Mouse (Mus musculus) hindbrain, embryonic 16.5 days (tissue): ENCODE data around the gene Prdm12. TPM values are rescaled to one million over a fixed set of nuclear protein-coding genes. Genes with fewer than 3 reads are reported as not detected.
"Not testable (repeated sequence)": the region's sequence is repeated elsewhere in the genome, so short reads cannot be mapped to it uniquely, and the experiment has no call there.

Experiments used
- ATAC-seq: fragments of 200-750 bp; cut with Nextera tagmentation; 2 replicates; pipeline ENCODE4 v1.8.0; 2017; ENCODE audit warnings: moderate TSS enrichment, moderate library complexity
- H3K27ac ChIP-seq: fragments of 300-500 bp; sonication (generic); 2 replicates; pipeline ENCODE4 v1.5.1; 2014; ENCODE audit warnings: low read depth, mild to moderate bottlenecking, control low read depth, low read length, moderate library complexity
- H3K27me3 ChIP-seq: fragments of 300-500 bp; sonication (generic); replicated peaks from 2 replicates; pipeline ENCODE4 v1.6.1; 2014; ENCODE audit warnings: low read length; ENCODE audit not compliant: control insufficient read depth, insufficient read depth
- H3K36me3 ChIP-seq: fragments of 300-500 bp; sonication (generic); 2 replicates; pipeline ENCODE4 v1.6.1; 2014; ENCODE audit warnings: mild to moderate bottlenecking, low read length, moderate library complexity, mixed read lengths; ENCODE audit not compliant: control insufficient read depth, insufficient read depth
- H3K4me1 ChIP-seq: fragments of 300-500 bp; sonication (generic); 2 replicates; pipeline ENCODE4 v1.6.1; 2014; ENCODE audit warnings: low read depth, low read length; ENCODE audit not compliant: control insufficient read depth, insufficient read depth
- H3K4me2 ChIP-seq: fragments of 300-500 bp; sonication (generic); 2 replicates; pipeline ENCODE4 v1.6.1; 2014; ENCODE audit warnings: mild to moderate bottlenecking, low read length, control low read depth, moderate library complexity
- H3K4me3 ChIP-seq: fragments of 300-500 bp; sonication (generic); 2 replicates; pipeline ENCODE4 v1.5.1; 2014; ENCODE audit warnings: mild to moderate bottlenecking, low read length, control low read depth, moderate library complexity
- H3K9ac ChIP-seq: fragments of 300-500 bp; sonication (generic); 2 replicates; pipeline ENCODE4 v1.6.1; 2014; ENCODE audit warnings: low read depth, mild to moderate bottlenecking, control low read depth, low read length, moderate library complexity
- H3K9me3 ChIP-seq: fragments of 300-500 bp; sonication (generic); 2 replicates; pipeline ENCODE4 v1.6.1; 2014; ENCODE audit warnings: mild to moderate bottlenecking, low read length, moderate library complexity; ENCODE audit not compliant: control insufficient read depth
- WGBS: fragments of 180-500 bp; shearing (Covaris S2); extraction: QIAGEN DNeasy Blood & Tissue Kit; methylation state at CpG from one replicate; pipeline ENCODE4 v1.1.7; 2014; 5-methylcytosine and 5-hydroxymethylcytosine counted together
- polyA plus RNA-seq: library from polyadenylated mRNA; unstranded; fragments of >200 nt; fragmentation: Nextera tagmentation; extraction: Ambion mirVana; gene quantifications from 2 replicates; pipeline ENCODE4 v1.2.1, GENCODE M21; 2015

The Prdm12 gene
- polyA plus RNA-seq, 1 experiment from 2014 or later: 0.20 TPM

DNA sequence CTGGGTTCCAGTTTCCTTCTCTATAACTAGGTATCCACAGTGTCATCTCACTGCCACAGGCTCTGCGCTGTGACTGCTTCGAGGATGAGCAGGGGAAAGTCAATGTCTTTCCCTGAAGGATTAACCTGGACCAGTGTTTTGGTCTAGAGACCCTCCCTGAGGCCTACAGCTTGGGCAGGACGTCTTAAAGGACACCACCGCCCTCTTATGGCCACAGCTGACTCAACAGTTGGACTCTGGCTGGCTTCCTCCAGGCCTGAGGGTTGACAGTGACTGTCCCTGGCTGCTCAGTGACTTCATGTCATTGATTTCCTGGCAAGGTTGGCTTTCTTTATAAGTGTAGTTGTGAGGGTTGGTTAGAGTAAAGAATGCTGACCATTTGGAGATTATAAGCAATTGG is 27.5 kb downstream of the Prdm12 start:
- 21% methylated on average over 4 of the region's 4 CpGs for WGBS
- peaks cover 18% of the 10 kb centered on the region for H3K27me3 ChIP-seq

DNA sequence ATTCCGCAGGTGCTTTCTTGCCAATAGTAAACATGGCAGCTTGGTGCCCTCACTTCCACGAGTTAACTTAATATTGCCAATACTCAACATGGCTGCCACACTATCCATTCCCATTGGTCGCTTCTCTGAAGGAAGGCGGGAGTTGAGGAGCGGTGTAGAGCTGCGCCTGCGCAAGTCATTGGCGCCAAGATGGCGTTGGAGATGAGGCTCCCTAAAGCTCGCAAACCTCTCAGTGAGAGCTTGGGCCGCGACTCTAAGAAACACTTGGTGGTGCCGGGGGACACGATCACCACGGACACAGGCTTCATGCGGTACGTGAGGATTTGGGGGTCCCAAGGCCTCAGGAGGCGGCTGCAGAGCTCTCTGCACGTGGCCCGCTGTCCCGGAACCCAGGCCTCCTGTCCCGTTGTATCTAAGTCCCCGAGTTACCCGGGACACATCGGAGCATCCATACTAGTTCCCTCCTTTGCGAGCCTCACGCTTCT is 30.8 kb downstream of the Prdm12 start, which contains the start of gene Exosc2:
Gene Exosc2, plus strand, starts transcription at position 165 of the 485 bp plus-strand sequence.
- Histone ChIP-seq H3K36me3 (peaks cover 17% of the 10 kb centered on the region), H3K4me3 (peak within 1 kb of the TSS; percentile 84), H3K4me2 (peak within 1 kb of the TSS; percentile 90), H3K27ac (peak within 1 kb of the TSS; percentile 48), H3K4me1 (peaks cover 11% of the 10 kb centered on the region), H3K27me3 (peaks cover 4% of the 10 kb centered on the region), H3K9me3 (no peaks in the 10 kb centered on the region), H3K9ac (peak within 1 kb of the TSS; percentile 86)
- ATAC-seq: peak; percentile 97
- WGBS: 1% methylated on average over 27 of the region's 27 CpGs

More for the DNA sequence above, 27.5 kb downstream of the Prdm12 start:
- Histone ChIP-seq H3K9ac (no peak overlapping the region), H3K27ac (no peak overlapping the region), H3K36me3 (no peaks in the 10 kb centered on the region), H3K4me2 (no peak overlapping the region), H3K9me3 (no peaks in the 10 kb centered on the region), H3K4me3 (no peak overlapping the region), H3K4me1 (peaks cover 11% of the 10 kb centered on the region)
- no peak for ATAC-seq

DNA sequence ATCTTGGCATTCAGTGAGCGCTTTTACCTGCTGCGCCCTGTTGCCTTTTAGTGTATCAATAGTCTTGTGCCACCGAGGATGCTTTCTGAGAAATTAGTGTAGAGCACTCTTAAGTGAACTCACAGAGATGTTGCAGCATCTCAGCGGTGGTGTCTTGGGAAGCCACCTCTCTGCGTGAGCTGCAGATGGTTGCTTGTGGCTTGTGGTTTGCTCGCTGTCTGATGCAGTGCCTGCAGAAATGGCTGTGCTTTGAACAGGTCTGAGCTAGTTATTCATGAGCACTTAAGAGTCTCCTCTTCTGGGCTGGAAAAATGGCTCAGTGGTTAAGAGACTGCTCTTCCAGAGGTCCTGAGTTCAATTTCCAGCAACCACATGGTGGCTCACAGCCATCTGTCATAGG is 38.8 kb downstream of the Prdm12 start:
- peaks cover 47% of the 10 kb centered on the region for H3K36me3 ChIP-seq
- ATAC-seq: no peak
- no peaks in the 10 kb centered on the region for H3K9me3 ChIP-seq
- no peak overlapping the region for H3K4me3 ChIP-seq
- WGBS: 97% methylated on average over 6 of the region's 6 CpGs
- H3K27ac ChIP-seq: no peak overlapping the region
- no peaks in the 10 kb centered on the region for H3K27me3 ChIP-seq
- no peaks in the 10 kb centered on the region for H3K4me1 ChIP-seq
- H3K4me2 ChIP-seq: no peak overlapping the region
- no peak overlapping the region for H3K9ac ChIP-seq

DNA sequence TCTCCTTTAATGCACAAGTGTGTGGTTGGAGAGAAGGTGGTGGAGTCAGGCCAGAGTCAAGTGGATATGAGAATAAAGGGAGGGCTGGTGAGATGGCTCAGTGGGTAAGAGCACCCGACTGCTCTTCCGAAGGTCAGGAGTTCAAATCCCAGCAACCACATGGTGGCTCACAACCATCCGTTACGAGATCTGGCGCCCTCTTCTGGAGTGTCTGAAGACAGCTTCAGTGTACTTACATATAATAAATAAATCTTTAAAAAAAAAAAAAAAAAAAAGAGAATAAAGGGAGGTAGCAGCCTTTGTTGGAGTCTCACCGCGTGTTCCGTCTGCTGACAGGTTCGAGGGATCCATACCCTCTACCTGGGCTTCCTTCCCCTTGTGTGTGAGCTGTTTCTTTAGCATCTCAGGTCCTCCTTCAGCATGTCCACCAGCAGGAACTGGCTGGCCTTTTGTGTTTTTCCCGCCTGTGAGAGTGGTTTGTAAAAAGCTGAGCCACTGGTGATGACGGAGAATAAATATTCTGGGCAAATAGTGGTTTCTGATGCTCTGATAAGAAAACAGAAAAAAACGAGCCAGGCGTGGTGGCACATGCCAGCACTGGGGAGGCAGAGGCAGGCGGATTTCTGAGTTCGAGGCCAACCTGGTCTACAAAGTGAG is 41.3 kb downstream of the Prdm12 start:
- not testable (repeated sequence) for H3K27ac ChIP-seq, H3K9me3 ChIP-seq, ATAC-seq, H3K4me1 ChIP-seq, H3K4me3 ChIP-seq, H3K9ac ChIP-seq, H3K27me3 ChIP-seq, H3K4me2 ChIP-seq
- 86% methylated on average over 15 of the region's 15 CpGs for WGBS
- peaks cover 25% of the 10 kb centered on the region for H3K36me3 ChIP-seq

DNA sequence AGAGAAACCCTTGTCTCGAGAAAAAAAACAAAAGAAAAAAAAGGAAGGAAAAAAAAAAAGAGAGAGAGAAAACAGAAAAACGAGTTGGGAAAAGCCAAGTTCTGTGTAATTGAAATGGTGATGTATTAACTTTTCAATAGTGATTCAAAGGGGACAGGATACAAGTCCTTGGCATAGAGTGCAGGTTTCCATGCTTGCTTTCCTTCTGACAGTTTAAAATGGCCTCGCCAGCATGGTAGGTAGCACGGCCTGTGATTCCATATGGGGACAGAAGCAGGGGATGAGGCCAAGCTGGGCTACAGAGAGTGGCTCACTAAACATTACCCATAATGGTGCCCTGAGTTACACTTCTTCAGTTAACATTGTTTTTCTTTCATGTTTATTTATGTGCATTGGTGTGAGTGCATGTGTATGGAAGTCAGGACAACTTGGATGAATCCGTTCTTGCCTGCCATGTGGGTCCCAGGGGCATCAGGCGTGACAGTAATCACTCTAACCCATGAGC is 41.9 kb downstream of the Prdm12 start:
- no peaks in the 10 kb centered on the region for H3K9me3 ChIP-seq
- H3K4me3 ChIP-seq: no peak overlapping the region
- H3K4me2 ChIP-seq: no peak overlapping the region
- no peak overlapping the region for H3K27ac ChIP-seq
- WGBS: 81% methylated on average over 6 of the region's 6 CpGs
- no peak for ATAC-seq
- no peaks in the 10 kb centered on the region for H3K4me1 ChIP-seq
- no peak overlapping the region for H3K9ac ChIP-seq
- H3K27me3 ChIP-seq: no peaks in the 10 kb centered on the region
- peaks cover 22% of the 10 kb centered on the region for H3K36me3 ChIP-seq

DNA sequence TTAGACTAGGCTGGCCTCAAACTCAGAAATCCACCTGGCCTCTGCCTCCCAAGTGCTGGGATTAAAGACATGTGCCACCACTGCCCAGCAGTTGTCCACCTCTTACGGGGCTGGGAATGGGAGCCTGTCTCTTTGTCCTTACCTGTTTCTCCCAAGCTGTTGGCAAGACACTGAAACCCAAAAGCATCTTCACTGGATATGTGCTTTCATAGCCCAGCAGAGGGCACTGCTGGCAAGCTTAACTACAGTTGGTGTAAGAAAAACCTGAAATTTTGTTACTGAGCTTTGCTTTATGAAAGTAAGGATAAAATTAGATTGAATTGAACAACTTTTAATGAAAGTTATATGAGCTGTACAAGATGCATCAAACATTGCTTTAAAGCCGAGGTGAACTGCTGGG is 43.8 kb downstream of the Prdm12 start:
- H3K9ac ChIP-seq: no peak overlapping the region

DNA sequence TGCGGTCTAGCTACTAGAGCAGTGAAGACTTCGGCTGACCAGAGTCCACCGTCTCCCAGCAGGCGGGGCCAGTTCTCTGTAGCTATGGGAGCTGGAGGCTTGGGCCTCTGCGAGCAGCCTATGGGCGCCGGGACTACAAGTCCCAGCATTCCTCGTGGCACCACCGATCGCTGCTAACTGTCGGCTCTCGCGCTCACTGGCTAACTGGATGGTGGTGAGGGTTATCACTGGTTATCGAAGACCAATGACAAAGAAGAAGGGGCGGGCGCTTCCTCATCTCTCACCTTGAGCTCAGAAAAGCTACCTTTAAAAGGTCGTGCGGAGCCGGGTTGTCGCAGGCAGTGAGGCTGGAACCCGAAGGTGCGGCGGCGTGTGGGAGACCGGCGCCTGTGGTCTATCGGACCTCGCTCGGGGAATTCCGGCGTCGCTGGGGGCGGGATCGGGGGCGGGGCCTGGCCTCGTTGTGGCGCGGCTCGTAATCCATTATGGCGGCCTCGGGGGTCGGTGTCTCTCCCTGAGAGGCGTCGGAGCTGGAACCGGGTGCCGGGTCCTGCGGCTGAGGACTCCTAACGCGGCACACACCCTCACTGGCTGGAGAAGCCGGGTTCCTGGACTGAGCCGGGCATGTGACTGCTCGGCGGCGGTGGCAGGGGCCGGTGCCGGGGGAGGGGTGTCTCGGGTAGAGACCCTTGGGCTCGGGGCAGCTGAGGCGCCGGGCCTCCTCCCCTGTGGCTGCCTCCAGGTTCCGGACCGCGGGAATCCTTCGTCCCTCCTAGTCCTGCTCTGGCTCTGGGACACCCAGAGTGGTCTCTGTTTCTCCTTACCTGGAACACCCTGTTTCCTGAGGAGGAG is 48.5 kb downstream of the Prdm12 start, which contains the start of gene Abl1:
Gene Abl1, plus strand, starts transcription at position 303 of the 852 bp plus-strand sequence.
- ATAC-seq: peak; percentile 100
- peaks cover 25% of the 10 kb centered on the region for H3K4me1 ChIP-seq
- H3K9me3 ChIP-seq: no peaks in the 10 kb centered on the region
- peak within 1 kb of the TSS; percentile 98 for H3K27ac ChIP-seq
- H3K36me3 ChIP-seq: no peaks in the 10 kb centered on the region
- H3K9ac ChIP-seq: peak within 1 kb of the TSS; percentile 98
- H3K27me3 ChIP-seq: no peaks in the 10 kb centered on the region
- H3K4me3 ChIP-seq: peak within 1 kb of the TSS; percentile 96
- peak within 1 kb of the TSS; percentile 75 for H3K4me2 ChIP-seq
- WGBS: under 1% methylated on average over 55 of the region's 64 CpGs

More for the DNA sequence above, 43.8 kb downstream of the Prdm12 start:
- Histone ChIP-seq H3K4me1 (peaks cover 4% of the 10 kb centered on the region), H3K9me3 (no peaks in the 10 kb centered on the region), H3K36me3 (peaks cover 15% of the 10 kb centered on the region), H3K4me3 (no peak overlapping the region), H3K27ac (no peak overlapping the region), H3K27me3 (no peaks in the 10 kb centered on the region), H3K4me2 (no peak overlapping the region)
- ATAC-seq: no peak
- 35% methylated on average over 2 of the region's 2 CpGs for WGBS

DNA sequence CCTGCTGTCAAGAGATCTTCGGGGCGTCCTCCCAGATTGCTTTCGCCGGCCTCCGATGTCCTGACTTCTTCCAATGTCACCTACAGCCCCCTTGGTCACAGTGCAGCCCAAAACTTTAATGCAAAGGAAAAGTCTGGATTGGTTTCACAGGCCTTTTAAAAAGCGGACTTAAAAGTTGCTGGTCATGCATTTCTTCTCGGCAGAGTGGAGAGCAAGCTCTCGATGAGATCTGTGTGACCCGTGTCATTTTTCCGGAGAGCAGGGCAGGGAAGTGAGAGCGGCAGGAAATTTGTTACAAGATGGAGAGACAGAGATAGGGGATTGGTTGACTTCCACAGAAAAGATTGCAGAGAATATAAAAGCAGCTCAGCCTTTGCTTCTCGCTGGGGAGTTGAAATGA is 49.2 kb downstream of the Prdm12 start:
- Histone ChIP-seq H3K4me1 (peaks cover 25% of the 10 kb centered on the region), H3K9me3 (no peaks in the 10 kb centered on the region), H3K36me3 (no peaks in the 10 kb centered on the region), H3K4me3 (peak overlapping the region; percentile 96), H3K4me2 (peak overlapping the region; percentile 75), H3K27me3 (no peaks in the 10 kb centered on the region), H3K9ac (peak overlapping the region; percentile 98), H3K27ac (peak overlapping the region; percentile 98)
- no peak for ATAC-seq
- under 1% methylated on average over 12 of the region's 12 CpGs for WGBS

DNA sequence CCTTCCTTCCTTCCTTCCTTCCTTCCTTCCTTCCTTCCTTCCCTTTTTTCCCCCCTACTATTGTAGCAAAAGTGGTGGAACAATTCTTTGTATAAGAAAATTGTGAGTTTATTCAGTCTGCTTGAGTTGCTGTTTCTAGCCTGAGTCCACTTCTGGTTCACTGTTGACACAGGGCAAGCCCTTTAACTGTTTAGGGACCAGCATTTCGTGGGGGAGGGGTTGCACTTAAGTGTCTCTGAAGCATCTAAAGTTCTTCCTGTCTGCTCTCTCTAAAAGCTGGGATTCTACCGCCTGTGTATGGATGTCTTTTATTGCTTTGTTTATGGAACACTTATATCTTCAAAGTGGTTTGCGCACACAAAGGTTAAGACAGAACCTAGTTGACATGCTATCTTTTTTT is 50.2 kb downstream of the Prdm12 start:
- Histone ChIP-seq H3K9ac (no peak overlapping the region; the same call in 1 of the 2 replicates), H3K4me2 (peak overlapping the region; percentile 75), H3K27ac (no peak overlapping the region), H3K9me3 (no peaks in the 10 kb centered on the region), H3K4me1 (peaks cover 25% of the 10 kb centered on the region), H3K36me3 (no peaks in the 10 kb centered on the region), H3K4me3 (peak overlapping the region; percentile 96), H3K27me3 (no peaks in the 10 kb centered on the region)
- WGBS: 63% methylated on average over 3 of the region's 3 CpGs
- no peak for ATAC-seq
